Mouse (Mus musculus) brain, adult 10 weeks (tissue): Measurements from ENCODE around the gene Gpr108. TPM values are rescaled to one million over a fixed set of nuclear protein-coding genes. Genes with fewer than 3 reads are reported as not detected.

Experiments used
- polyA plus RNA-seq: library from polyadenylated mRNA; stranded (reverse); fragments of 350-450 nt; fragmentation: Illumina TruSeq; extraction: RNeasy Lipid Tissue Mini Kit (QIAGEN cat#74804); gene quantifications from one replicate; pipeline ENCODE4 v1.2.3, GENCODE M21; 2015; ENCODE audit warnings: low read depth, low replicate concordance

Gene Gpr108
- 26.0 TPM for polyA plus RNA-seq

GRCm38 (mm10) chr17:57248201-57248699, at the start of gene Gpr108:
Gene Gpr108, minus strand, starts transcription at chr17:57248446.

GRCm38 (mm10) chr17:57278943-57279590, 30.8 kb upstream of the Gpr108 start, which contains the start of gene Vav1:
Gene Vav1, plus strand, starts transcription at chr17:57279100.

GRCm38 (mm10) chr17:57249186-57250181, 1.2 kb upstream of the Gpr108 start, which contains the start of gene Trip10:
Gene Trip10, plus strand, starts transcription at chr17:57249455.

GRCm38 (mm10) chr17:57228014-57228413, 20.2 kb downstream of the Gpr108 start, which contains the start of gene C3:
Gene C3, minus strand, starts transcription at chr17:57228136.

GRCm38 (mm10) chr17:57194041-57194507, 54.2 kb downstream of the Gpr108 start, which contains the start of gene Tnfsf14:
Gene Tnfsf14, minus strand, starts transcription at chr17:57194177.

Other genes starting within 250 kb of the Gpr108 start
- not detected for gene Pspn, start 248.4 kb downstream of the Gpr108 start, polyA plus RNA-seq
- 70.7 TPM for gene Gtf2f1, start 237.2 kb downstream of the Gpr108 start, polyA plus RNA-seq
- not detected for gene Gm17949, start 237.0 kb downstream of the Gpr108 start, polyA plus RNA-seq
- 44.1 TPM for gene Khsrp, start 216.9 kb downstream of the Gpr108 start, polyA plus RNA-seq
- gene Slc25a41, start 206.8 kb downstream of the Gpr108 start, polyA plus RNA-seq = not detected
- gene Crb3, start 189.3 kb downstream of the Gpr108 start, polyA plus RNA-seq = 1.5 TPM
- gene Slc25a23, start 188.6 kb downstream of the Gpr108 start, polyA plus RNA-seq = 246 TPM
- 1.8 TPM for gene Dennd1c, start 169.9 kb downstream of the Gpr108 start, polyA plus RNA-seq
- gene Tubb4a, start 160.7 kb downstream of the Gpr108 start, polyA plus RNA-seq = 670 TPM
- 0.73 TPM for gene Tnfsf9, start 143.1 kb downstream of the Gpr108 start, polyA plus RNA-seq
- gene Cd70, start 98.7 kb downstream of the Gpr108 start, polyA plus RNA-seq = not detected
- gene Tnfsf14, start 54.3 kb downstream of the Gpr108 start, polyA plus RNA-seq = not detected
- 1.1 TPM for gene C3, start 20.3 kb downstream of the Gpr108 start, polyA plus RNA-seq
- 10.5 TPM for gene Trip10, start 1.0 kb upstream of the Gpr108 start, polyA plus RNA-seq
- gene Vav1, start 30.7 kb upstream of the Gpr108 start, polyA plus RNA-seq = 2.8 TPM
- gene Adgre1, start 110.2 kb upstream of the Gpr108 start, polyA plus RNA-seq = 6.2 TPM